Mouse (Mus musculus) ES-E14 (cell line): ENCODE data around the gene Tlk1.

Experiments
- HCFC1 ChIP-seq: IDR thresholded peaks from 2 replicates; pipeline ENCODE4 v1.6.1; 2012; ENCODE audit warnings: low read length, inconsistent platforms, borderline replicate concordance; ENCODE audit not compliant: insufficient read depth
- MAFK ChIP-seq: IDR thresholded peaks from 2 replicates; pipeline ENCODE4 v1.6.1; 2014; ENCODE audit warnings: mild to moderate bottlenecking, low read depth, low read length, inconsistent platforms; ENCODE audit not compliant: insufficient read depth
- ZC3H11A ChIP-seq: IDR thresholded peaks from 2 replicates; pipeline ENCODE4 v1.6.1; 2012; ENCODE audit warnings: low read depth, mild to moderate bottlenecking, inconsistent platforms, low read length, borderline replicate concordance
- ZNF384 ChIP-seq: IDR thresholded peaks from 2 replicates; pipeline ENCODE4 v1.6.1; 2012; ENCODE audit warnings: low read depth, low read length, inconsistent platforms

GRCm38 (mm10) chr2:70867231-70867630 is 41.7 kb upstream of the Tlk1 start:
- TF ChIP-seq ZNF384 (no peak), MAFK (no peak), ZC3H11A (no peak), HCFC1 (no peak)
